Mouse (Mus musculus): Measurements from ENCODE around the gene Eme1. TPM values are rescaled to one million over a fixed set of nuclear protein-coding genes. Genes with fewer than 3 reads are reported as not detected.
"Not testable (repeated sequence)": the region's sequence is repeated elsewhere in the genome, so short reads cannot be mapped to it uniquely, and the experiment has no call there.

The Eme1 gene
- polyA plus RNA-seq, 1 experiment: 7.3 TPM

GRCm38 (mm10) chr11:94680639-94681038 lies 26.9 kb upstream of the Eme1 start:
- no peak for DNase-seq (ENCODE audit: low read depth)
- TF ChIP-seq CTCF (IDR thresholded peaks at IDR 0.05; ENCODE audit: borderline replicate concordance, extremely low read depth, insufficient read depth, insufficient read length) (no peak), POLR2A (IDR thresholded peaks at IDR 0.05; ENCODE audit: borderline replicate concordance, extremely low read depth, insufficient read depth, insufficient read length, poor library complexity, severe bottlenecking) (no peak)

- no peak for TF ChIP-seq POLR2A (IDR thresholded peaks at IDR 0.05; ENCODE audit: borderline replicate concordance, extremely low read depth, insufficient read depth, insufficient read length, poor library complexity, severe bottlenecking)
- no peak for TF ChIP-seq CTCF (IDR thresholded peaks at IDR 0.05; ENCODE audit: borderline replicate concordance, extremely low read depth, insufficient read depth, insufficient read length)
- DNase-seq (ENCODE audit: low read depth): peak; percentile 38
These were observed 23.9 kb upstream of the Eme1 start for GRCm38 (mm10) chr11:94677607-94678145.

DNA sequence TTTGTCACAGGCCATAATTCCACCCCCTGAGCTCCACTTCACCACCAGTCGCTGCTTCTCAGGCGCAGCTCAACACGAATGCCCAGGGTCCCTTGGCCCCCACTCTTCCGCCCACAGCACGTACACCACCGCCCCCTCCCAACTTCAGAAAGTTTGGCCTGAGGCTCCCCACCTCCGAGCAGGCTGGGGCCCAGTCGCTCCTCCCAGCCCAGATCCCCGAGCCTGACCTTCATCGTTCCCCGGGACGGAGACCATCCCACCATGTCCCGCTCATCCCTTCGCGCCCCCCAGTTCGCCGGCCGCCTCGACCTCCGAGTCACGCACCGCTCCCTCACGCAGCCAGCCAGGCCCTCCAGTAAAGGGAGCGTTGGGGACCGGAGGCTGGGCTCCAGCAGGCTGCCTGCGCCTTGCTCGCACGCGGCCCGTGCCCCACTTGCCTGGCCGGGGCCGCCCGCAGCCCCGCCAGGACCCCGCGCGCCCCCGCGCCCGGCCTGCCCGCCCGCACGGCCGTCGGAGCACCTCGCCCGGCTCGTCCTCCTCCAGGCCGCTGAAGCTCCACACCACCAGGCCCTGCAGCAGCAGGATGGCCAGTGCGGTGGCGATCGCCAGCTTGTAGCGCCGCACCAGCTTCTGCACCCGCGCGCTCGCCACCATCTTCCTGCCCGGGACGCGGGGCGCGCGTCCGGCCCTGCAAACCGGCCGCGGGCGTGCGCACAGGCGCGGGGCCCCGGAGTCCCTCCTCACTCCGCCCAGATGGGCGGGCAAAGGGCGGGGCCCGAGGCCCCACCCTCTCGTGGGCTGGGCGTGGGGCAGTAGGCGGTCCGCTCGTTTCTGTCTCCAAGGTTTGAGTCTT lies 23.2 kb upstream of the Eme1 start, which contains the start of gene Xylt2:
Gene Xylt2, minus strand, starts transcription at position 762 of the 853 bp plus-strand sequence.
- TF ChIP-seq POLR2A (IDR thresholded peaks at IDR 0.05; ENCODE audit: borderline replicate concordance, extremely low read depth, insufficient read depth, insufficient read length, poor library complexity, severe bottlenecking): peak; percentile 97
- TF ChIP-seq CTCF (IDR thresholded peaks at IDR 0.05; ENCODE audit: borderline replicate concordance, extremely low read depth, insufficient read depth, insufficient read length): no peak
- peak; percentile 97 for DNase-seq (ENCODE audit: low read depth)

GRCm38 (mm10) chr11:94676308-94676707 lies 22.5 kb upstream of the Eme1 start:
- DNase-seq (ENCODE audit: low read depth): no peak
- TF ChIP-seq CTCF (IDR thresholded peaks at IDR 0.05; ENCODE audit: borderline replicate concordance, extremely low read depth, insufficient read depth, insufficient read length) (no peak), POLR2A (IDR thresholded peaks at IDR 0.05; ENCODE audit: borderline replicate concordance, extremely low read depth, insufficient read depth, insufficient read length, poor library complexity, severe bottlenecking) (no peak)

DNA sequence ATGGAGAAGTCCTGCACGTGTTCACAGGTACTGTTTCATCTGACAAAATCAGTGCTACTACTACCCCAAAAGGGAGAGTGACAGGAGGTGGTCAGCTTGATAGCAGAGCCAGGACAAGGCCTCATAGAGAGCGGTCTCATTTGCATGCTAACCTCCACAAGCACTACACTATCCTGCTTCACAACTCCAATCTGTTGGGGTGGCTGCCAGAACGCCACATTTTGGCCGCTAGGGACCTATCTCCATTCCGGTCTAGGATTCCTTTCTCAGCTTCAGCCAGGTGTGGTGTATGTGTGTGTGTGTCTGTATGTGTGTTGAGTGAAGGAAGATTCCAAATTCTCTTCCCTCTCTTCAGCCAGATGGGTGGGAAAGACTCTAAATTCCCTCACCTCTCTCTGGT lies 21.7 kb upstream of the Eme1 start:
- no peak for TF ChIP-seq POLR2A (IDR thresholded peaks at IDR 0.05; ENCODE audit: borderline replicate concordance, extremely low read depth, insufficient read depth, insufficient read length, poor library complexity, severe bottlenecking)
- TF ChIP-seq CTCF (IDR thresholded peaks at IDR 0.05; ENCODE audit: borderline replicate concordance, extremely low read depth, insufficient read depth, insufficient read length): no peak
- no peak for DNase-seq (ENCODE audit: low read depth)

- DNase-seq (ENCODE audit: low read depth): no peak
- no peak for TF ChIP-seq POLR2A (IDR thresholded peaks at IDR 0.05; ENCODE audit: borderline replicate concordance, extremely low read depth, insufficient read depth, insufficient read length, poor library complexity, severe bottlenecking)
- no peak for TF ChIP-seq CTCF (IDR thresholded peaks at IDR 0.05; ENCODE audit: borderline replicate concordance, extremely low read depth, insufficient read depth, insufficient read length)
These were observed 21.2 kb upstream of the Eme1 start for GRCm38 (mm10) chr11:94674984-94675383.

- TF ChIP-seq POLR2A (IDR thresholded peaks at IDR 0.05; ENCODE audit: borderline replicate concordance, extremely low read depth, insufficient read depth, insufficient read length, poor library complexity, severe bottlenecking) (no peak), CTCF (IDR thresholded peaks at IDR 0.05; ENCODE audit: borderline replicate concordance, extremely low read depth, insufficient read depth, insufficient read length) (no peak)
- DNase-seq (ENCODE audit: low read depth): no peak
These were observed 11.5 kb upstream of the Eme1 start for GRCm38 (mm10) chr11:94665281-94665680.

DNA sequence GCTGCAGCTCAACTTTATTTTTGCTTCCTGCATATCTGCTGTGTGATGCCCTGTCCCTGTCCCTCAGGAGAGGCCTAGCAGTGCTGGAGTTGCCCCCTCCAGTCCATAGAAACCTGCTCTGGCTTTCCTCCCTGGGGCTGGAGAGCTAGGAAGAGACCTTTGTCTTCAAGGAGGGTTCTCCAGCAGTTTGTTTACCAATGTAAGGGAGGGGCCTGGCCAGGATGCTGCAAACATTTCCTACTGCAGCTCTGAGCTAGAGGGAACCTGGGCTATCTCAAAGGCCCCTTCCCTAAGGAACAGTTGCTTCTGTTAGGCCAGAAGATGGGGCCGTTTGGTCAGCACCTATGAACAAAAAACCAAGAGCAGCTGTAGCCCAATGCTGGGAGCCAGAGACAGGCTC lies 7.6 kb upstream of the Eme1 start:
- TF ChIP-seq POLR2A (IDR thresholded peaks at IDR 0.05; ENCODE audit: borderline replicate concordance, extremely low read depth, insufficient read depth, insufficient read length, poor library complexity, severe bottlenecking) (no peak), CTCF (IDR thresholded peaks at IDR 0.05; ENCODE audit: borderline replicate concordance, extremely low read depth, insufficient read depth, insufficient read length) (no peak)
- DNase-seq (ENCODE audit: low read depth): no peak

DNA sequence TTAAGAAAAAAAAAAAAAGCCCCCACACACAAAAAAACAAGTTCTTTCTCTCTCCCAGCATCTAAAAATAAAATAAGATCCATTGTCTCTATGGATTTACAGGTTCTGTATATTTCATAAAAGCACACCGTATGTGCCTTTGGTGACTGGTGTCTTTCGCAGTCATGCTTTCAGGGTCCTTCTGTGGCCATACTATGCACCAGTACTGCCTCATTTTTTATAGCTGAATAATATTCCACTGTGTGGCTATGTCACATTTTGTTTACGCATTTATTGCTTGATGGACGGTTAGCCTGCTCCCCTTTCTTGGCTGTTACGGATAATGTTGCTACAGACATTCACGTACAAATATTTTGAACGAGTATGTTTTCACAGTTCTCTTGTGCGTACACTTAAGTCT lies 791 bp downstream of the Eme1 start:
- no peak for DNase-seq (ENCODE audit: low read depth)
- TF ChIP-seq CTCF (IDR thresholded peaks at IDR 0.05; ENCODE audit: borderline replicate concordance, extremely low read depth, insufficient read depth, insufficient read length): no peak
- no peak for TF ChIP-seq POLR2A (IDR thresholded peaks at IDR 0.05; ENCODE audit: borderline replicate concordance, extremely low read depth, insufficient read depth, insufficient read length, poor library complexity, severe bottlenecking)

DNA sequence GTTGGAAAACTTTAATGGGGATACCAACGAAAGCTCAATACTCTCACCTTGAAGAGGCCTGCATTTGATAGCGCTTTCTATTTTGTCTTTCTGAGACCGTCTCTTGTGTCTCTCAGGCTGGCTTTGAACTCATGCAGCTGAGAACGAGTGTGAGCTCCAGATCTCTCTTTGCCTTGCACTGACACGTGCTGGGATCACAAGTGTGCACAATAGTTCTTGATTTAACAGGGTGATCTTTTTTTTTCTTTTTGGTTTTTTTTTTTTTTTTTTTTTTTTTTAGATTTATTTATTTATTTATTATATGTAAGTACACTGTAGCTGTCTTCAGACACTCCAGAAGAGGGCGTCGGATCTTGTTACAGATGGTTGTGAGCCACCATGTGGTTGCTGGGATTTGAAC lies 2.5 kb downstream of the Eme1 start:
- not testable (repeated sequence) for DNase-seq (ENCODE audit: low read depth)

DNA sequence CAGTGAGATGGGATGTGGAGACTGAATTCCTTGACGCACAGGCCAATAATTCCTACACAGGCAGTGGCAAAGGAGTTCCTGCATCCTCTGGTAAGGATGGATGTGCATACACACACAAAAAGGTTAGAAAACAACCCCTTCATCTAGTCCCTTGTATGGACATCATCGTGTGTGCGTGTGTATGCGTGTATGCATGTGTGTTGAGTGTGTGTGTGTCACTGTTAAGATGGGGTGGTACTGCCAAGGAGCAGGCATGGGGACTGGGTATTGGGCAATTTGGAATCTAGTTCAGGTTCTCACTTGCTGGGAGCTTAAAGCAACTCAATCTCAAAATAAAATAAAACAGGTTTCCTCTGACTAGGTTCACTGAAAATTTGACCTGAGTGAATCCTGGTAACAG lies 7.3 kb downstream of the Eme1 start:
- TF ChIP-seq CTCF (IDR thresholded peaks at IDR 0.05; ENCODE audit: borderline replicate concordance, extremely low read depth, insufficient read depth, insufficient read length) (no peak), POLR2A (IDR thresholded peaks at IDR 0.05; ENCODE audit: borderline replicate concordance, extremely low read depth, insufficient read depth, insufficient read length, poor library complexity, severe bottlenecking) (no peak)
- no peak for DNase-seq (ENCODE audit: low read depth)

All from brain, embryonic 14.5 days (tissue).